Mouse (Mus musculus) hindbrain, embryonic 12.5 days (tissue): Measurements from ENCODE around the gene Rab44. TPM values are rescaled to one million over a fixed set of nuclear protein-coding genes. Genes with fewer than 3 reads are reported as not detected.

Source experiments
- ATAC-seq: fragments of 200-750 bp; cut with Nextera tagmentation; 2 replicates; pipeline ENCODE4 v1.8.0; 2017; ENCODE audit warnings: moderate TSS enrichment; ENCODE audit not compliant: low FRiP score
- H3K27ac ChIP-seq: fragments of 300-500 bp; sonication (generic); 2 replicates; pipeline ENCODE4 v1.5.1; 2016; ENCODE audit warnings: mild to moderate bottlenecking
- H3K27me3 ChIP-seq: fragments of 300-500 bp; sonication (generic); 2 replicates; pipeline ENCODE4 v1.6.1; 2016; ENCODE audit warnings: mild to moderate bottlenecking
- H3K36me3 ChIP-seq: fragments of 300-500 bp; sonication (generic); 2 replicates; pipeline ENCODE4 v1.6.1; 2016; ENCODE audit warnings: mild to moderate bottlenecking
- H3K4me1 ChIP-seq: fragments of 300-500 bp; sonication (generic); 2 replicates; pipeline ENCODE4 v1.6.1; 2016
- H3K4me2 ChIP-seq: fragments of 300-500 bp; sonication (generic); replicated peaks from 2 replicates; pipeline ENCODE4 v1.6.1; 2016; ENCODE audit warnings: mild to moderate bottlenecking
- H3K4me3 ChIP-seq: fragments of 300-500 bp; sonication (generic); 2 replicates; pipeline ENCODE4 v1.5.1; 2016; ENCODE audit warnings: mild to moderate bottlenecking
- H3K9ac ChIP-seq: fragments of 300-500 bp; sonication (generic); 2 replicates; pipeline ENCODE4 v1.6.1; 2016; ENCODE audit warnings: mild to moderate bottlenecking, moderate library complexity
- H3K9me3 ChIP-seq: fragments of 300-500 bp; sonication (generic); replicated peaks from 2 replicates; pipeline ENCODE4 v1.6.1; 2016; ENCODE audit warnings: mild to moderate bottlenecking
- WGBS: fragments of 180-500 bp; shearing (Covaris S2); methylation state at CpG from one replicate; pipeline ENCODE4 v1.1.7; 2016; 5-methylcytosine and 5-hydroxymethylcytosine counted together
- polyA plus RNA-seq: library from polyadenylated mRNA; unstranded; fragments of >200 nt; fragmentation: Nextera tagmentation; extraction: Ambion mirVana; gene quantifications from 2 replicates; pipeline ENCODE4 v1.2.1, GENCODE M21; 2016

The Rab44 gene
- polyA plus RNA-seq, 1 experiment from 2014 or later, result 0.34 TPM

DNA sequence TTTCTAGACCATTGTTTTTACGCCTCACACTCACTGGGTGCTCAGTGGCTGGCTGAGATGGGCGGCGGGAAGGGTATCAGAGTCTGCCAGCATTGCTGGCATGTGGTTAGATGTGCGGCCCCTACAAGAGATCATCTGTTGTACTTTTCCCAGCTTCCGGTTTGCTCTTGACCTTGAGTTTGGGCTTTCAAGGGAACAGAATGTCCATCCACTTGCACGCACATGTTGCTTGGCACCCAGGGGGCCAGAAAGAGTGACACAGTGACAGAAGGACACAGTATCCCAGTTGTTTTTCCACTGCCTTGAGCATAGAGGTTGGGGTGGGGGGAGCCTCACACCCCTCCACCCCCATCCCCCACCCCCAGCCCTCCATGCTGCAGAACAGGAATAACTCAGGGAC is 33.8 kb downstream of the Rab44 start:
- H3K27me3 ChIP-seq, result no peaks in the 10 kb centered on the region
- no peak overlapping the region for H3K4me3 ChIP-seq
- H3K9ac ChIP-seq, result no peak overlapping the region
- peaks cover 7% of the 10 kb centered on the region; the same call in 1 of the 2 replicates for H3K9me3 ChIP-seq
- no peak for ATAC-seq
- H3K4me2 ChIP-seq, result no peak overlapping the region
- no peaks in the 10 kb centered on the region for H3K36me3 ChIP-seq
- H3K4me1 ChIP-seq, result peaks cover 5% of the 10 kb centered on the region; the same call in 1 of the 2 replicates
- no peak overlapping the region for H3K27ac ChIP-seq
- WGBS, result 78% methylated on average over 6 of the region's 6 CpGs

DNA sequence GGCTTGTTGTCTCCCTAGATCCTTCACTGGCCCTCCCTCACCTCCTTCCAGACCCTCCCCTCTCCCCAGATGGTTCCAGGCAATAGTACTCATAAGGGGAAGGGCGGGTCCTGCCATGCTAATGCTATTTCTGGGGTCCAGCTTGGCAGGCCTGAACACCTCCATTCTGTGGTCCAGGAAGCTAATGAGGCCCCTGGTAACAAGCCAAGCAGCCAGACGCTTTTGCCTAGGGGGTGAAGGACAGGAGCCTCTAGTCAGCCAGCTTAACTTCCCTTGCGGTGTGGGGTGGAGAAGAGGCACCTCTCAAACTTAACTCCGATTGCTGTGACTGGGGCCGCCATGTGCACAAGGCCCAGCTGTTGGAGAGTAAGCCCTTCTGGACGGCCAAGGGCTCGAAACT is 35.8 kb downstream of the Rab44 start:
- H3K36me3 ChIP-seq, result no peaks in the 10 kb centered on the region
- no peak overlapping the region for H3K9ac ChIP-seq
- H3K4me3 ChIP-seq, result no peak overlapping the region
- peaks cover 7% of the 10 kb centered on the region; the same call in 1 of the 2 replicates for H3K9me3 ChIP-seq
- no peaks in the 10 kb centered on the region for H3K27me3 ChIP-seq
- ATAC-seq, result no peak
- H3K4me1 ChIP-seq, result peaks cover 8% of the 10 kb centered on the region; the same call in 1 of the 2 replicates
- no peak overlapping the region for H3K27ac ChIP-seq
- WGBS, result 76% methylated on average over 7 of the region's 7 CpGs
- no peak overlapping the region for H3K4me2 ChIP-seq

DNA sequence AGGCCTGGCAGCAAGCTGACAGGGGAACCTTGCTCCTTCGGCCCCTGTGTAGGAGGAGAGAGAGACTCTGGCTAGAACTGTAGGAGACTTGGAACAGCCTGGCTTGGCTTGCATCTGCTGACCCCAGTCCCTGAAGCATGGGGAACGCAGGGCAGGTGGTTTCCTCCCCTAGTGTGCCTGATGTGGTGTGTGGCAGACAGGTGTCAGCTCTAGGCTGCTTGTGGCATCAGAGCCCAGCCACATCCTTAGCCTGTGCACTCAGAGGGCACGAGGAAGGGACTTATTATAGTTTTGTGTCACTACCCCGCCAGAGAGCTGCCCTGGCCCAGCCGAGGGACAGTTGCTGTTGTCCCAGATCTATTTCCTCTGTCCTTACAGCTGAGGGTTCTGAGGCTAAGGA is 38.6 kb downstream of the Rab44 start:
- Histone ChIP-seq H3K9me3 (no peaks in the 10 kb centered on the region), H3K4me3 (no peak overlapping the region), H3K9ac (no peak overlapping the region), H3K4me2 (no peak overlapping the region), H3K36me3 (no peaks in the 10 kb centered on the region), H3K4me1 (peaks cover 19% of the 10 kb centered on the region), H3K27ac (no peak overlapping the region), H3K27me3 (no peaks in the 10 kb centered on the region)
- WGBS, result 71% methylated on average over 5 of the region's 5 CpGs
- no peak for ATAC-seq

DNA sequence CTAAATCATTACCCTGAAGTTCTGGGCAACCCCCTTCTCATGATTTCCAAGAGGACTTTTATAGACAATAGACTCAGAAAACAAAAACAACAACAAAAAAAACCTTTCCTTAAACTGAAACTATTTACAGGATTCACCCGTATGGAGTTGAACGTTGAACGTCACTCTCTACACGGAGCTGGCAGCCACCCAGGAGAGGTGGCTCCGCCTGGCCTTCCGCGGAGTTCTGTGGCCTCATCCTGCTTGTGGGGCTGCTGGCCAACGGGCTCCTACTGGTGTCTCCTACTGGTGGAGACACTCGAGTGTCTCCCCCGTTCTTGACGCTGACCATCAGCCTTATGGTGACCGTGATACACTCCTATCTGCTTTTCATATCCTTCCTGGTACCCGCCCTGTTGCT is 40.3 kb downstream of the Rab44 start:
- Histone ChIP-seq H3K27me3 (no peaks in the 10 kb centered on the region), H3K4me3 (no peak overlapping the region), H3K9me3 (no peaks in the 10 kb centered on the region), H3K27ac (no peak overlapping the region), H3K36me3 (no peaks in the 10 kb centered on the region), H3K9ac (no peak overlapping the region), H3K4me1 (peaks cover 14% of the 10 kb centered on the region), H3K4me2 (no peak overlapping the region)
- ATAC-seq, result no peak
- 91% methylated on average over 13 of the region's 13 CpGs for WGBS

DNA sequence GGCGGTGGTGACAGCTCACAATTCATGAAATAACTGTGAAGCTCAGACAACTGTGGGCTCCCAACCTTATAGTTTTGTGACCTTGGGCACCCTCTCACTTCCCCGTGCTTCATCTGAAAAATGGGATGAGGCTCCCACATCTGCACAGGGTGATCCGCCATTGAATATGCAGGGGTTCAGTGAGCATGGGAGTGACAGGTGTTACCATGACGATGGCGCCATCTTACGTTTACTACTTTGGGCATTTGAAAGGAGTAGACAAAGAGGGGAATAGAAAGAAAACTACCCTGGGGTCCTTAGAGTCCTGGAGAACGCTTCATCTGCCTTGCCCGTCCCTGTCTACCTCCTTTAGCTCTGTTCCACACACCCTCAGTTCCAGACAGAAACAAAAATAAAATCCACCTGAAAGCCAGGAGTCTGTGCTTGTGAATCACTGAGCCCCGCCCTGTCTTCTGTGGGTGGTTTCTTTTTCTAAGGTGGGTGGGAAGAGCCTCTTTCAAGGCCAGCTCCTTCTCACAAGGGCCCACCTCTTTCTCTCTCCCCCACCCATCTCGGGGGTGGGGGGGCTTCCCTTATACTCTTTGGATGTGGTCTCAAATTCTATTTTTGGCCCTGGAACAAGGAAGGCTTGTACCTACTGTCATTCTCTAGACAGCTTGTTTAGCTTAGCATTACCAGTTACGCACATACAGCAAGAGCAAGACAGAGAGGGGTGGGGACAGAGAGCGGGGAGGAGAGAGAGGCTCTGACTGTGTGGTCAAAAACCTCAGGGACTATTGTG is 41.6 kb downstream of the Rab44 start:
- Histone ChIP-seq H3K36me3 (no peaks in the 10 kb centered on the region), H3K9ac (no peak overlapping the region), H3K4me1 (peaks cover 14% of the 10 kb centered on the region), H3K27ac (no peak overlapping the region), H3K4me3 (no peak overlapping the region), H3K27me3 (no peaks in the 10 kb centered on the region), H3K4me2 (no peak overlapping the region), H3K9me3 (no peaks in the 10 kb centered on the region)
- no peak for ATAC-seq
- WGBS, result 56% methylated on average over 12 of the region's 12 CpGs

DNA sequence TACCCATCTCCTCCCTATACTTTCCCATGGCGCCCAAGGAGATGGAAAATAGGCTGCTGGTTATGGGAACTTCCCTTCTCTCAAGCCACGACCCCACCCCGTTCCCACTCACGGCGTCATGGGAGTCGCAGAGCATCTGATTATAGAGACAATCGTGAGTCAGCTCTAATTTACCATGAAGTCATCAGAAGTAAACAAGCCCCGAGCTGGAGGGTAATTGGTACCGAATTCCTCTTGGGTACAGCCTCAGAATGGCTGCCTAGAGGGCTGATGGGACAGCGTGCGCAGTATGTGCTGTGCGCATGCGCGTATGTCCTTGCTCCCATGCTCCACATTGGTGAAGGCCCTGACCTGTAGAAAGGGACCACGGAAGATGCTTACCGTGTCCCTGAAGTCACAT is 42.5 kb downstream of the Rab44 start:
- Histone ChIP-seq H3K4me2 (no peak overlapping the region; the same call in 1 of the 2 replicates), H3K9ac (no peak overlapping the region), H3K4me1 (peaks cover 14% of the 10 kb centered on the region), H3K27me3 (no peaks in the 10 kb centered on the region), H3K27ac (no peak overlapping the region), H3K9me3 (no peaks in the 10 kb centered on the region), H3K4me3 (no peak overlapping the region), H3K36me3 (no peaks in the 10 kb centered on the region)
- no peak for ATAC-seq
- 71% methylated on average over 16 of the region's 16 CpGs for WGBS

DNA sequence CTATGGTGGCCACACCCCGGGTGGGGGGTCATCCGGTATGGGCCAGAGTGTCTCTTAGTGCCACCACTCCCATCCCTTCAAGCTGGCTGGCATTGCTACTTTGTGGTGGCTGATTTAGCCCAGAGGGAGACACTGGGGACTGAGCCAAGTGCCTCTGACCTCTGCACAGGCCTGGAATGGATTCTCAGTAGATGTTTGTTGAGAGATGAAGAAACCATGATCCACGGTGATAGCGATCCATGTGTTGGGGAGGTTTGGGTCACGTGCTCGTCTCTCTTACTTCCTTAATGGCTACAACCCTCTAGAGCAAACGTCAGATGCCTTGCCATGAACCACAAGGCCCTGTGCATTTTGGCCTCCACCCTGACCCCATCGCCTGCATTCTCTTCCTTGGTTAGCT is 42.9 kb downstream of the Rab44 start:
- H3K27me3 ChIP-seq, result no peaks in the 10 kb centered on the region
- 92% methylated on average over 8 of the region's 8 CpGs for WGBS
- no peak overlapping the region for H3K4me3 ChIP-seq
- no peak for ATAC-seq
- no peak overlapping the region for H3K27ac ChIP-seq
- peaks cover 14% of the 10 kb centered on the region for H3K4me1 ChIP-seq
- no peak overlapping the region for H3K9ac ChIP-seq
- H3K4me2 ChIP-seq, result no peak overlapping the region
- no peaks in the 10 kb centered on the region for H3K36me3 ChIP-seq
- H3K9me3 ChIP-seq, result no peaks in the 10 kb centered on the region

DNA sequence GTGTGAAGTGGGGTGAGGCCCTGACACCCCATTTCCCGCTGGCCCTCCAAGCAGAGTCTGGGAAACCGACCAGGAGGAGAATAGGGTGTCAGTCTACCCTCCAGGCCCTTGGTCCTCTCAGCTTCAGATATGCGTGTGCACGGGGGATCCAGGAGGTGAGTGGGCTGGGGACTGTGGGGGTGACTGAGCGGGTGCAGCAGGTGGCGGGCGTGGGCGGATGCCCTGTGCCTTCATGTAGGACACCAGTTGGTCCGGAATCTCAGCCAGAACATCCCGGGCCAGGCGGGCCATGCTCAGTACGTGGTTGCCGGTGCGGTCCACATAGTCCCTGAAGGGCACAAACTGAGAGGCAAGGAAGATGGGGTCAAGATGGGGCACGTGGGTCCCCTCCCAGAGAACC is 45.0 kb downstream of the Rab44 start:
- no peak overlapping the region for H3K9ac ChIP-seq
- WGBS, result 94% methylated on average over 15 of the region's 15 CpGs
- no peaks in the 10 kb centered on the region for H3K36me3 ChIP-seq
- no peaks in the 10 kb centered on the region for H3K9me3 ChIP-seq
- H3K4me2 ChIP-seq, result no peak overlapping the region
- no peaks in the 10 kb centered on the region for H3K27me3 ChIP-seq
- no peak for ATAC-seq
- H3K4me1 ChIP-seq, result peaks cover 12% of the 10 kb centered on the region
- H3K27ac ChIP-seq, result no peak overlapping the region
- no peak overlapping the region for H3K4me3 ChIP-seq

DNA sequence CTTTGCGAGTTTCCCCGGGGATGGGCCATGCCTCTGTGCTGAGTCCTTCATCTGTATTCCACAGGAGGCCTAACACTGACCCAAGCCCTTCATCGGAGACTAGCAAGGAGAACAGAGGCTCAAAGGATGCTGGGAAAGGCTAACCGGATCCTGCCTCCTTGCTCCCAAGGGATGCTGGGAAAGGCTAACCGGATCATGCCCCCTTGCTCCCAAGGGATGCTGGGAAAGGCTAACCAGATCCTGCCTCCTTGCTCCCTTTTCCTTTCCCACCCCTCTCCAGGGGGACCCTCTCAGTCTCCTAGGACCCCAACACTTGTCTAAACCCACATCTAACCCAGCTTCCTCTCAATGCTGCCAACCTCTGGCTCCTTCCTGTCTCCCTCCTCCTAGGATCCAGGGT is 45.4 kb downstream of the Rab44 start:
- Histone ChIP-seq H3K36me3 (no peaks in the 10 kb centered on the region), H3K27ac (no peak overlapping the region), H3K27me3 (no peaks in the 10 kb centered on the region), H3K4me2 (no peak overlapping the region), H3K4me3 (no peak overlapping the region), H3K9ac (no peak overlapping the region), H3K4me1 (peaks cover 14% of the 10 kb centered on the region), H3K9me3 (no peaks in the 10 kb centered on the region)
- WGBS, result 96% methylated on average over 5 of the region's 5 CpGs
- no peak for ATAC-seq

DNA sequence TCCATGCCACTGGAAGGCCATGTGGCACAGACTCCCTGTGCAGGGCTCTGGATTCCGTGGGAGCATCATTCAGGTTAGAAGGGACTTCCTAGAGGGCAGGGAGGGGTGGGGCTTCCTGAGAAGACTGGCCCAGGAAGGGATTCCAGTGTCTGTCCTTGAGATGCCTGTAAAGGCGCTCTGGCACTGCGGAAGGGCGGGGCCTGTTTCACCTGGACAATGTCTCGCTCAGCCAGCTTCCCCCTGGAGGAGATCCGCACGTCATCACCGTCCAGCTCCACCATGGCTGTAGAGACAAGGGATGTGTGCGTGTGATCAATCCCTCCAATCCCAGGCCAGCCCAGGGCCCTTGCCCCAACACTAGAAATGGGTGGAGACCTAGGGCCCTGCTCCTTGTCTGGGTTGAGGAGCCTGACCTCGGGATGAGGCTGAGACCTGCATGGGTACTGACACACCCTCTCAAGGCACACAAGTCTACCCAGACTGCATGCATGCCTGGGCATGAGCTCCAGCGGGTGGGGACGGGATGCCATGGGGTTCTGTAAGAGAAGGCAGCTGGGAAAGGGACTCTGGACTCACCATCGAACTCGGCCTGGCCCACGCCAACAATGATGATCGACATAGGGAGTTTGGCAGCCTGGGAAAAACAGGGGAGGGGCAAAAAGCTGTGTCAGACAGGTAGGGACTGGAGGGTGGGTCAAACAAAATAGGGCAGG is 46.0 kb downstream of the Rab44 start:
- no peak overlapping the region for H3K9ac ChIP-seq
- no peak overlapping the region for H3K4me3 ChIP-seq
- no peak for ATAC-seq
- no peaks in the 10 kb centered on the region for H3K36me3 ChIP-seq
- H3K27ac ChIP-seq, result no peak overlapping the region
- no peak overlapping the region for H3K4me2 ChIP-seq
- no peaks in the 10 kb centered on the region for H3K27me3 ChIP-seq
- peaks cover 19% of the 10 kb centered on the region for H3K4me1 ChIP-seq
- 88% methylated on average over 16 of the region's 16 CpGs for WGBS
- H3K9me3 ChIP-seq, result no peaks in the 10 kb centered on the region

DNA sequence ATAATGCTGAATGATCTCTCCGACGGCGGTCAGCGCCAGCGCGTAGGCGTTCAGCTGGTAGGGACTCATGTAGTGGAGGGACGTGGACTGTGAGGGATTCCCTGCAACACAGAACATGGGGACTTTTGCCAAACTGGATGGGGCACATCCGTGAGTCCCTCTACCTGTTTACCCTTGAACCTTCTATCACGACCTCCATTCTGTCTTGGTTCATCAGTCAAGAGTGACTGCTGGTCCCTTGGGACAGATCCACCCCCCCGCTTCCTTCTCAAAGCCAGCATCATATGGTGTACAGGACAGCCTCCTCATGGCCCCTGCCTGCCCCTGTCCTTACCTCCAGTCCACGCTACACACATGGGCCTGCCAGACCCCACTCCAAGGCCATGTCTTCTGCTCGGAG is 48.4 kb downstream of the Rab44 start:
- Histone ChIP-seq H3K4me3 (no peak overlapping the region), H3K4me1 (peaks cover 24% of the 10 kb centered on the region), H3K4me2 (no peak overlapping the region), H3K27me3 (peaks cover 6% of the 10 kb centered on the region; the same call in 1 of the 2 replicates), H3K9ac (no peak overlapping the region), H3K27ac (no peak overlapping the region), H3K9me3 (no peaks in the 10 kb centered on the region), H3K36me3 (no peaks in the 10 kb centered on the region)
- ATAC-seq, result no peak
- WGBS, result 93% methylated on average over 13 of the region's 13 CpGs

DNA sequence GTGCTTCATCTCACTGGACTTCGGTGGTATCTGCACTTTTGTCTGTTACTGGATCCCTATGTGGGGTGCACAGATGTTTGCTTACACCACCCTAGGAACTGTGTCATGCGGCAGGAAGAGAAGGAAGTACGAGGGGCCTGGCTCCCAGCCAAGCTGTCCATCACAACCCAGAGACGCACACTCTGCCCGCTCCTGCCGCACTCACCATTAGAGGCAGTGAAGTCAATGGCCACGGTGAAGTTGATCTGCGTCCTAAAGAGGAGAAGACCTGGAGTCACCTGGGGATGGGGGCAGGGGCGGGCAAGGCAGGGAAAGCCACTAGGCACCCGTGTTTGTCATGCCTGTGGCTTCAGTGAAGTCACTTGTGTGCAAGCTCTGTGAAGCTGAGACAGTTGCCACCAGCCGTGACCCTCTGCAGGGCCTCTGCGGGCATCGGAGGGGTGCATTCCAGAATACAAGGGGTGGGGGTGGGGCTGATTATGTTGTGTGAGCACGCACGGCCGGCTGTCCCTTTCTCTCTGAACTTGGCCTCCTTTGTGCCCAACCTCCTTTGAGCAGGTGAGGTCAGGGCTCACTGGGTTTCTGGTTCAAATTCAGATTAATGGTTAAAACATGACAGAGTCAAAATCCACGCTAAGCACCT is 50.6 kb downstream of the Rab44 start:
- 0 out of 2 replicates have a peak overlapping the region, but pooled peaks have one; percentile 8 for H3K4me2 ChIP-seq
- H3K4me3 ChIP-seq, result no peak overlapping the region
- H3K27ac ChIP-seq, result peak overlapping the region; percentile 83
- peaks cover 25% of the 10 kb centered on the region for H3K4me1 ChIP-seq
- H3K9me3 ChIP-seq, result no peaks in the 10 kb centered on the region
- ATAC-seq, result no peak
- H3K36me3 ChIP-seq, result no peaks in the 10 kb centered on the region
- WGBS, result 10% methylated on average over 17 of the region's 17 CpGs
- H3K27me3 ChIP-seq, result peaks cover 6% of the 10 kb centered on the region; the same call in 1 of the 2 replicates
- H3K9ac ChIP-seq, result no peak overlapping the region; the same call in 1 of the 2 replicates
